In genomic region chr16:26662722-26663436, GRCm38 (mm10) we compare ENCODE assay signal across 14 mouse cellular contexts.
DNase-seq lines count a peak whose midpoint lies in the region; ATAC-seq and TF ChIP-seq lines count a peak whose summit lies in the region.
"Had no signal": no experiment of that assay in that cellular context is flagged by ENCODE, and none has a peak within 500 bp of the region (broad histone marks: within the 10 kb centered on the region; RNA-seq: fewer than 3 reads in every experiment).

No protein-coding gene starts in this region.

- no peaks in the 10 kb centered on the region for H3K9me3 ChIP-seq in hindbrain, embryonic 15.5 days
- no peaks in the 10 kb centered on the region for H3K9me3 ChIP-seq in hindbrain, embryonic 12.5 days (replicated peaks)
- H3K9me3 ChIP-seq in forebrain, embryonic 14.5 days (replicated peaks; ENCODE audit: control insufficient read depth, low read length), result no peaks in the 10 kb centered on the region
- H3K9me3 ChIP-seq in midbrain, postnatal 0 days (ENCODE audit: low read length), result no peaks in the 10 kb centered on the region
- H3K9me3 ChIP-seq in intestine, embryonic 16.5 days (ENCODE audit: control insufficient read depth, low read length), result no peaks in the 10 kb centered on the region
- H3K9me3 ChIP-seq: embryonic facial prominence, embryonic 15.5 days; heart, embryonic 15.5 days; kidney, embryonic 15.5 days; limb, embryonic 13.5 days had no signal

- no peaks in the 10 kb centered on the region for H3K36me3 ChIP-seq in hindbrain, embryonic 15.5 days
- no peaks in the 10 kb centered on the region for H3K36me3 ChIP-seq in hindbrain, embryonic 12.5 days
- no peaks in the 10 kb centered on the region for H3K36me3 ChIP-seq in forebrain, embryonic 14.5 days (ENCODE audit: control insufficient read depth, insufficient read depth, low read length)
- H3K36me3 ChIP-seq in midbrain, postnatal 0 days (ENCODE audit: insufficient read depth, low read length), result no peaks in the 10 kb centered on the region
- H3K36me3 ChIP-seq in intestine, embryonic 16.5 days (ENCODE audit: control insufficient read depth, insufficient read depth, low read length), result no peaks in the 10 kb centered on the region
- H3K36me3 ChIP-seq: embryonic facial prominence, embryonic 15.5 days; heart, embryonic 15.5 days; kidney, embryonic 15.5 days; limb, embryonic 13.5 days had no signal

- no peaks in the 10 kb centered on the region for H3K27me3 ChIP-seq in hindbrain, embryonic 15.5 days
- no peaks in the 10 kb centered on the region for H3K27me3 ChIP-seq in hindbrain, embryonic 12.5 days
- no peaks in the 10 kb centered on the region for H3K27me3 ChIP-seq in forebrain, embryonic 14.5 days (replicated peaks; ENCODE audit: control insufficient read depth, insufficient read depth, low read length)
- H3K27me3 ChIP-seq in midbrain, postnatal 0 days (ENCODE audit: insufficient read depth, low read length), result no peaks in the 10 kb centered on the region
- H3K27me3 ChIP-seq in intestine, embryonic 16.5 days (replicated peaks; ENCODE audit: control insufficient read depth, insufficient read depth, low read length), result no peaks in the 10 kb centered on the region
- H3K27me3 ChIP-seq: embryonic facial prominence, embryonic 15.5 days; heart, embryonic 15.5 days; kidney, embryonic 15.5 days; limb, embryonic 13.5 days had no signal

- ATAC-seq in hindbrain, embryonic 15.5 days (ENCODE audit: low FRiP score, low read depth), result peak; percentile 74
- no peak for ATAC-seq in hindbrain, embryonic 12.5 days (ENCODE audit: low FRiP score)
- peak; percentile 96 for ATAC-seq in forebrain, embryonic 14.5 days
- ATAC-seq in midbrain, postnatal 0 days (ENCODE audit: low FRiP score), result no peak
- ATAC-seq in intestine, embryonic 16.5 days, result no peak

- peaks cover 5% of the 10 kb centered on the region for H3K4me1 ChIP-seq in hindbrain, embryonic 15.5 days (replicated peaks)
- no peaks in the 10 kb centered on the region for H3K4me1 ChIP-seq in hindbrain, embryonic 12.5 days
- no peaks in the 10 kb centered on the region for H3K4me1 ChIP-seq in forebrain, embryonic 14.5 days (ENCODE audit: control insufficient read depth, insufficient read depth, low read length)
- H3K4me1 ChIP-seq in midbrain, postnatal 0 days (ENCODE audit: insufficient read depth, low read length), result no peaks in the 10 kb centered on the region
- no peaks in the 10 kb centered on the region for H3K4me1 ChIP-seq in intestine, embryonic 16.5 days (ENCODE audit: control insufficient read depth, insufficient read depth, low read length)
- H3K4me1 ChIP-seq: embryonic facial prominence, embryonic 15.5 days; heart, embryonic 15.5 days; kidney, embryonic 15.5 days had no signal

- no peak for TF ChIP-seq CTCF in midbrain, postnatal 0 days (IDR thresholded peaks at IDR 0.05)

- H3K4me2 ChIP-seq in hindbrain, embryonic 15.5 days, result no peak overlapping the region
- H3K4me2 ChIP-seq in hindbrain, embryonic 12.5 days (replicated peaks), result no peak overlapping the region
- H3K4me2 ChIP-seq in forebrain, embryonic 14.5 days (ENCODE audit: low read length), result no peak overlapping the region
- no peak overlapping the region for H3K4me2 ChIP-seq in midbrain, postnatal 0 days (ENCODE audit: low read depth, low read length, poor library complexity, severe bottlenecking)
- no peak overlapping the region for H3K4me2 ChIP-seq in intestine, embryonic 16.5 days (ENCODE audit: low read depth, low read length)
- H3K4me2 ChIP-seq: embryonic facial prominence, embryonic 15.5 days; heart, embryonic 15.5 days; kidney, embryonic 15.5 days; limb, embryonic 13.5 days had no signal

- peak overlapping the region; percentile 17; the same call in 1 of the 2 replicates for H3K27ac ChIP-seq in hindbrain, embryonic 15.5 days (replicated peaks)
- H3K27ac ChIP-seq in hindbrain, embryonic 12.5 days, result no peak overlapping the region
- H3K27ac ChIP-seq in forebrain, embryonic 14.5 days (ENCODE audit: low read depth, low read length), result no peak overlapping the region
- H3K27ac ChIP-seq in midbrain, postnatal 0 days (ENCODE audit: low read depth, low read length), result no peak overlapping the region
- no peak overlapping the region for H3K27ac ChIP-seq in intestine, embryonic 16.5 days (ENCODE audit: low read length)
- H3K27ac ChIP-seq: embryonic facial prominence, embryonic 15.5 days; heart, embryonic 15.5 days; kidney, embryonic 15.5 days; limb, embryonic 13.5 days; macrophage had no signal

- 48% methylated on average over 7 of the region's 7 CpGs for WGBS in hindbrain, embryonic 15.5 days
- 79% methylated on average over 7 of the region's 7 CpGs for whole genome bisulfite sequencing in hindbrain, embryonic 12.5 days
- 27% methylated on average over 7 of the region's 7 CpGs for WGBS in forebrain, embryonic 14.5 days
- WGBS in midbrain, postnatal 0 days, result 57% methylated on average over 7 of the region's 7 CpGs
- WGBS in intestine, embryonic 16.5 days, result 68% methylated on average over 7 of the region's 7 CpGs

- peak; percentile 50 for DNase-seq in Muller cell, postnatal 12 days (ENCODE audit: inconsistent ontology term)
- peak; percentile 87 for DNase-seq in forebrain, embryonic 14.5 days (ENCODE audit: low spot score)
- peak; percentile 50 for DNase-seq in midbrain, postnatal 0 days (ENCODE audit: low spot score)
- DNase-seq in natural killer cell, adult 2 months (ENCODE audit: low spot score in 2 of 2), result no peak
- no peak for DNase-seq in lung, postnatal 36 days
- DNase-seq: adrenal gland, postnatal 25 days had no signal

- no peak overlapping the region for H3K9ac ChIP-seq in hindbrain, embryonic 15.5 days
- H3K9ac ChIP-seq in hindbrain, embryonic 12.5 days, result no peak overlapping the region
- H3K9ac ChIP-seq in forebrain, embryonic 14.5 days (ENCODE audit: low read length), result no peak overlapping the region
- H3K9ac ChIP-seq in midbrain, postnatal 0 days (replicated peaks; ENCODE audit: low read length, poor library complexity, severe bottlenecking), result no peak overlapping the region
- no peak overlapping the region for H3K9ac ChIP-seq in intestine, embryonic 16.5 days (ENCODE audit: low read depth, low read length)
- H3K9ac ChIP-seq: embryonic facial prominence, embryonic 15.5 days; heart, embryonic 15.5 days; kidney, embryonic 15.5 days; limb, embryonic 13.5 days had no signal

- H3K4me3 ChIP-seq in hindbrain, embryonic 15.5 days, result no peak overlapping the region
- no peak overlapping the region for H3K4me3 ChIP-seq in hindbrain, embryonic 12.5 days
- no peak overlapping the region for H3K4me3 ChIP-seq in forebrain, embryonic 14.5 days (ENCODE audit: low read depth, low read length)
- no peak overlapping the region for H3K4me3 ChIP-seq in midbrain, postnatal 0 days (ENCODE audit: low read depth, low read length)
- no peak overlapping the region for H3K4me3 ChIP-seq in intestine, embryonic 16.5 days (ENCODE audit: low read length)
- H3K4me3 ChIP-seq: embryonic facial prominence, embryonic 15.5 days; heart, embryonic 15.5 days; kidney, embryonic 15.5 days; limb, embryonic 13.5 days had no signal

Comparison
In these comparisons a context has a peak if more than half of its experiments do, and no peak if none do; other contexts are left out.
1. ATAC-seq: peak in hindbrain, embryonic 15.5 days (single experiment) and forebrain, embryonic 14.5 days (single experiment); none in hindbrain, embryonic 12.5 days (single experiment), midbrain, postnatal 0 days (single experiment) and intestine, embryonic 16.5 days (single experiment).
2. DNase-seq: peak in Muller cell, postnatal 12 days (single experiment), forebrain, embryonic 14.5 days (single experiment) and midbrain, postnatal 0 days (single experiment); none in natural killer cell, adult 2 months (0 of 2) and lung, postnatal 36 days (single experiment).